8 mouse cellular contexts compared by ENCODE assay signal in genomic region chr6:50536461-50536892, GRCm38 (mm10). TPM values are rescaled to one million over a fixed set of nuclear protein-coding genes. Genes with fewer than 3 reads are reported as not detected.
A peak's percentile ranks its signal among the peaks of the same experiment; 100 is the strongest.
DNase-seq lines count a peak whose midpoint lies in the region; TF ChIP-seq lines count a peak whose summit lies in the region.

No protein-coding gene starts in this region.

- no peak overlapping the region for H3K9ac ChIP-seq in MEL (ENCODE audit: control insufficient read depth, low read depth, low read length, poor library complexity, severe bottlenecking)

- TF ChIP-seq CTCF in MEL (IDR thresholded peaks at IDR 0.05 in 2 of 3, conservative IDR thresholded peaks at IDR 0.05 in 1 of 3; ENCODE audit: control insufficient read depth in 1 of 3, insufficient read depth in 1 of 3, low read depth in 2 of 3, low read length in 3 of 3, poor library complexity in 1 of 3, severe bottlenecking in 1 of 3), result peak; percentile 79 to 95 (median 90)
- peak; percentile 97 for TF ChIP-seq CTCF in cerebellum, adult 2 months (IDR thresholded peaks at IDR 0.05; ENCODE audit: borderline replicate concordance, insufficient read depth, low read depth, low read length)

- no peaks in the 10 kb centered on the region for H3K79me2 ChIP-seq in MEL (ENCODE audit: control insufficient read depth, insufficient read depth, low read length, poor library complexity)

- TF ChIP-seq RAD21 in MEL (IDR thresholded peaks at IDR 0.05; ENCODE audit: low read depth, low read length), result peak; percentile 96

- DNase-seq in MEL (ENCODE audit: low read depth, low spot score), result peak; percentile 85
- peak; percentile 65 to 70 for DNase-seq in cerebellum, adult 2 months
- DNase-seq in forelimb bud, embryonic 11.5 days (ENCODE audit: low read depth, low spot score), result peak; percentile 91
- peak; percentile 82 for DNase-seq in hindbrain, embryonic 10.5 days (ENCODE audit: low spot score)
- DNase-seq in layer of hippocampus, adult 9-11 months, result peak; percentile 47
- peak; percentile 80 for DNase-seq in lung, postnatal 14 days
- peak; percentile 63 for DNase-seq in ovary, postnatal 36 days (ENCODE audit: low spot score)
- DNase-seq in thymus, postnatal 25 days, result peak; percentile 76

- H3K27ac ChIP-seq in MEL (ENCODE audit: control insufficient read depth, low read depth, low read length), result no peak overlapping the region
- H3K27ac ChIP-seq in cerebellum, adult 2 months (ENCODE audit: insufficient read depth, low read length), result no peak overlapping the region
- no peak overlapping the region for H3K27ac ChIP-seq in hindbrain, embryonic 10.5 days

- no peak overlapping the region for H3K4me3 ChIP-seq in MEL (ENCODE audit: control insufficient read depth in 1 of 2, insufficient read depth in 1 of 2, low read depth in 2 of 2, low read length in 2 of 2)
- H3K4me3 ChIP-seq in cerebellum, adult 2 months (replicated peaks; ENCODE audit: insufficient read depth, low read depth, low read length), result no peak overlapping the region
- H3K4me3 ChIP-seq in hindbrain, embryonic 10.5 days, result no peak overlapping the region

- no peaks in the 10 kb centered on the region for H3K9me3 ChIP-seq in MEL (replicated peaks; ENCODE audit: insufficient read depth, low read length)
- H3K9me3 ChIP-seq in hindbrain, embryonic 10.5 days, result no peaks in the 10 kb centered on the region

- 10% methylated on average over 7 of the region's 7 CpGs for WGBS in cerebellum, adult 2 months
- 9% methylated on average over 7 of the region's 7 CpGs for WGBS in hindbrain, embryonic 10.5 days

- no peak for TF ChIP-seq POLR2A in MEL (IDR thresholded peaks at IDR 0.05; ENCODE audit: control insufficient read depth in 1 of 2, insufficient read depth in 1 of 2, low read depth in 1 of 2, low read length in 2 of 2, poor library complexity in 1 of 2)
- no peak for TF ChIP-seq POLR2A in cerebellum, adult 2 months (IDR thresholded peaks at IDR 0.05; ENCODE audit: borderline replicate concordance, insufficient read depth, low read length)

- no peak for TF ChIP-seq EP300 in MEL (IDR thresholded peaks at IDR 0.05; ENCODE audit: low read depth in 1 of 2, low read length in 2 of 2)

- no peaks in the 10 kb centered on the region for H3K4me1 ChIP-seq in MEL (ENCODE audit: control insufficient read depth in 1 of 2, insufficient read depth in 2 of 2, low read length in 2 of 2)
- H3K4me1 ChIP-seq in cerebellum, adult 2 months (ENCODE audit: control insufficient read depth, insufficient read depth, low read length), result no peaks in the 10 kb centered on the region
- 0 out of 2 replicates have a peak, but pooled peaks cover 3% of the 10 kb centered on the region for H3K4me1 ChIP-seq in hindbrain, embryonic 10.5 days (replicated peaks)

- 0 out of 4 replicates have a peak, but pooled peaks cover 0 to 3% of the 10 kb centered on the region in 2 experiments for H3K27me3 ChIP-seq in MEL (ENCODE audit: control insufficient read depth in 1 of 2, insufficient read depth in 2 of 2, low read length in 2 of 2)
- H3K27me3 ChIP-seq in cerebellum, adult 2 months (ENCODE audit: control insufficient read depth, insufficient read depth, low read length), result no peaks in the 10 kb centered on the region
- no peaks in the 10 kb centered on the region for H3K27me3 ChIP-seq in hindbrain, embryonic 10.5 days (ENCODE audit: insufficient read depth, poor library complexity, severe bottlenecking)

- no peaks in the 10 kb centered on the region for H3K36me3 ChIP-seq in MEL (ENCODE audit: control insufficient read depth in 1 of 2, insufficient read depth in 2 of 2, low read length in 2 of 2)
- no peaks in the 10 kb centered on the region for H3K36me3 ChIP-seq in hindbrain, embryonic 10.5 days

TF ChIP-seq in MEL, 35 proteins besides CTCF, POLR2A, EP300 and RAD21:
- peak; percentile 82 for TF ChIP-seq ZC3H11A (IDR thresholded peaks at IDR 0.05; ENCODE audit: low read depth, low read length)
- TF ChIP-seq SMC3 (IDR thresholded peaks at IDR 0.05; ENCODE audit: low read depth, low read length), result peak; percentile 85
- no peak for TF ChIP-seq GABPA (IDR thresholded peaks at IDR 0.05; ENCODE audit: low read depth, low read length)
- TF ChIP-seq BHLHE40 (IDR thresholded peaks at IDR 0.05; ENCODE audit: borderline replicate concordance, low read depth, low read length), result no peak

RNA-seq across cellular contexts. Expression of gene Cycs, which starts 29.9 kb away (rescaled TPM):
- total RNA-seq in MEL (2012; rRNA removed), result 83.0 and 85.3 TPM in 2 replicates
- polyA plus RNA-seq in MEL (2012; ENCODE audit: insufficient read depth in 1 of 2, insufficient read length in 2 of 2, low read depth in 1 of 2, low replicate concordance in 2 of 2, missing spikeins in 1 of 2), result 100 to 1,000 TPM in 1 of 2 experiments, 10 to 100 TPM in 1; 28.0 to 139 TPM
- 67.3 and 71.2 TPM in 2 replicates for polyA plus RNA-seq in cerebellum, adult 2 months (2012; rRNA removed)
- polyA plus RNA-seq in hindbrain, embryonic 10.5 days (2016; fragmentation: Nextera tagmentation; extraction: Ambion mirVana), result 75.5 and 82.5 TPM in 2 replicates

RNA-seq across cellular contexts. Expression of gene 4921507P07Rik, which starts 60.0 kb away (rescaled TPM):
- 0.65 and 0.89 TPM in 2 replicates for total RNA-seq in MEL (2012; rRNA removed)
- 1 to 10 TPM in 1 of 2 experiments, not detected in 1; 1.5 TPM for polyA plus RNA-seq in MEL (2012; ENCODE audit: insufficient read depth in 1 of 2, insufficient read length in 2 of 2, low read depth in 1 of 2, low replicate concordance in 2 of 2, missing spikeins in 1 of 2)
- polyA plus RNA-seq in cerebellum, adult 2 months (2012; rRNA removed), result 2.7 and 3.2 TPM in 2 replicates
- polyA plus RNA-seq in hindbrain, embryonic 10.5 days (2016; fragmentation: Nextera tagmentation; extraction: Ambion mirVana), result 0.39 and 0.93 TPM in 2 replicates
